Mouse (Mus musculus): ENCODE measurements around the gene Fcrls.

DNA sequence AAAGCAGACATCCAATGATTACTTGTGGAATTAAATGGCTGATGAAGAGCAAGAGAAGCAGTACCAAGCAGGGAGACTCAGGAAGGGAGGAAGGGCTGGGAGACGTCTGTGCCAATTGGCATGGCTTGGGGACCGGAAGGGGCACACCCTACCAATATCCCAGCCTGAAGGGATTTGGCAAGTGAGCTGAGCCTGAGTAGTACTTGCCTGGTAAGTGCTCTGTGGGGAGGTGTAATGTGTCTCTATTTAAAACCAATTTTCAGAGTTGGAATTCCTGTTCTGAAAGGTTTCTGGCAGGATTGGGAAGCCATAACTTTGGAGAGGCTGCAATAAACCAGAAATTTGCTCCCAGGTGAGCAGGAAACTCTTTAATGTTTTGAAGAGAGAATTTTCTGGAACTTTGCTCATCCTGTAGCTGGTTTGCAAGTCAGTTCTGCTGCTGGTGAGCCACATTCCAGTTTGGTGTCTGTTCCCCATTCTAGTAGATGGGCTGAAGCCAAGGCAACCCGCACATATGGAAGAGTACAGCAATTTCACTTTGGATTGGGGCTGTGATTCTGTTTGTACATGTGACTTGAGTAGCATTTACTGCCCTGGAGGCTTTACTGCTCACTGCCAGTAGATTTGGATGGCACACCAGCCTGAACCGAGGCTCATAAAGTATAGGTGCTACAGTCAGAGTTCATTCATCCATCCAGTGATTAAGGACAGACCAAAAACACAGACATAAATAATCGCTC lies 57.0 kb downstream of the Fcrls start:
- TF ChIP-seq CTCF (IDR thresholded peaks at IDR 0.05; ENCODE audit: extremely low read depth, insufficient read length, insufficient replicate concordance, low read depth, low read length) (no peak), POLR2A (IDR thresholded peaks at IDR 0.05; ENCODE audit: low read depth, low read length) (no peak)

All from small intestine, adult 2 months (tissue).